Mouse (Mus musculus) urinary bladder, adult 18-20 months (tissue): ENCODE data around the gene Brf1.

Experiments
- DNase-seq, 2 experiments: peaks; one replicate each; pipeline ENCODE4 v3.0.0; 2022; ENCODE audit warnings: low spot score in 2 of 2, mixed read lengths in 2 of 2

Gene Brf1

GRCm38 (mm10) chr12:113000294-113001132, at the start of gene Brf1:
TSS of gene Brf1 (minus strand) at chr12:113000704.
- peak; percentile 94 to 96 for DNase-seq

DNA sequence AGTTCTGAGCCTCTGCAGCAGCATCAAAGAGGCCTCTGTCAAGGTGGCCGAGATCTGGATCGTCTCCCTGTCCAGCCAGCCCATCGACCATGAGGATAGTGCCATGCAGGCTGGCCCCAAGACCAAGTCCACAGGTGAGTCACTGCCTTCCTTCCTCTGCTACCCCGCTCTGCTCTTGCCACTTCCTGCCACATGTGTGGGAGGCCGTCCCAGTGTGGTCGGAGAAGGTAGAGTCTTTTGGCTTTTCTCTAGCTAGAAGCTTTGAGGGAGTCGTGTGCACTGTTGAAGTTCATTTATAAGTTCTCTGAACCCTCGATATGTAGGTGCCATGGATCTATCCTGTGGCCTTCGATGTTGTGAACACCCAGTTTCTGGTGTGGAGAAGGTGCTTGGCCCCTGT, 49.3 kb upstream of the Brf1 start:
- no peak for DNase-seq

DNA sequence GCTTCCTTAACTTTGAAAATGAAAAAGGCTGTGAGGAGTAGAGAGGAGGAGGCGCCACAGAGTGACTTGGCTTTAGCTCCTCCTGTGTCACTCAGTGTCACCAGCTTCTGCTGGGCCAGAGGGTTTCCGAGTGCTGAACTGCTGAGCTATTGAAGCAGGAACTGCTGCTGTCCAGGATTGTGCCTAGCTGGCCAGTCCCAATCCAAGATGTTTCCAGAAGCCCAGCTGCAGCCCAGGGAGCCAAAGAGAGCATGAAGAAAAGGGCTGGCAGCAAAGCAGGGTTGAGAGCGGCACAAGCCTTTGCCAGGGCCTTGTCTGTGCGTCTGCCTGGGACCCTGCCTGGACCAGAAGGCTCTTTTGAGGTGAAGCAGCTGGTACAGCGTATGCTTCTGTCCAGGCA, 47.6 kb upstream of the Brf1 start:
- DNase-seq, result no peak

GRCm38 (mm10) chr12:113046861-113047260, 46.4 kb upstream of the Brf1 start:
- DNase-seq, result no peak

DNA sequence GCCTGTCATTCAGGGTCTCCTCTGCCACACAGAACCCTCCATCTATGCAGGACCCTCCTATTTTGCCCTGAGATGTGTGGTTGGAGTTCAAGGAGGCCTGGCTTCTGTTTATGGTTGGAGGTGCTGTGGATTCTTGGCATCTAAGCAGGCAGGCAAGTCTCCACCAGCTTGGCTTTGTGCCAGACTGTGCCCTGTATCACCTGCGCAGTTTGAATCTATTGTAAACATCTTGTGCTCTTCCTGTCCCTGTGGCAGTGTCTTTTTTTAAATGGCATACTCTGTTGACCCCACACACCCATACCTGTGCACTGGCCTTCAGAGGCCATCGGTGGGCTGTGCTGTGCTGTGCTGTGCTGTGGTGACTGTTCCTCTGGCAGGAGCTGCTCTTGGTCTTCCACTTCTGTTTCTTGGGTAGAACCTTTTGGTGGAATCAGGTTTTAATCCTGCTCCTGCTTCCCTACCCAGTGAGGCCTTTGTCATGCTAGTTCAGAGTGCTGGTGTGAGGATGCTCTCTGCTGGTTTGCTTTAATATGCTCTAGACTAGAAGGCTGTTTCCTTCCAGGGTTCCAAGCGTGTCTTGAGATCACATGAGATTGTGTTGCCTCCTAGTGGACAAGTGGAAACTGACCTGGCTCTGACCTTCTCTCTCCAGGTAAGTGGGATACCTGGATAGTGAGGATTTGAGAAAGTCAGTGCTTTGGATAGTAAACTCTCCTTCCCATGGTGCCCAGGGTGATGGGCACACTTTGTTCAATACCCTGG, 44.6 kb upstream of the Brf1 start:
- peak in 1 of 2 experiments; percentile 33 for DNase-seq

- DNase-seq, result no peak
Observed at GRCm38 (mm10) chr12:113042543-113042942, 42.0 kb upstream of the Brf1 start.

- no peak for DNase-seq
Observed at GRCm38 (mm10) chr12:113041481-113042439, 41.3 kb upstream of the Brf1 start.

- no peak for DNase-seq
Observed at GRCm38 (mm10) chr12:113038414-113038813, 37.9 kb upstream of the Brf1 start.

DNA sequence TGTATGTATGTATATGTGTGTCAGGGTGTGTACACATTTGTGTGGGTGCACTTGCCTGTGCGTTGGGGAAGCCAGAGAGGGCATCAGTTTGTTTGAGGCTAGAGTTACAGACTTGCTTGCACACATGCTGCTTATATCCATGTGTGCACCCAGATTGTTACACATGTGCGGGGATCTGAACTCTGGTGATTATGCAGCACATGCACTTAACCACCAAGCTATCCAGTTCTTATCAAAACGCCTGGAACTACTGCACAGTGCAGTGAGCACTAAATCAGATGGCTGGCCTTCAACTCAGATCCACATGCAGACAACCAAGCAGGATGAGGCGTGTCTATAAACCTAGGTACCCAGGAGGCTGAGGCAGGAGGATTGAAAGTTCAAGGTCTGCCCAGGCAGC, 36.5 kb upstream of the Brf1 start:
- no peak for DNase-seq

- no peak for DNase-seq
Observed at GRCm38 (mm10) chr12:113035093-113035492, 34.6 kb upstream of the Brf1 start.

DNA sequence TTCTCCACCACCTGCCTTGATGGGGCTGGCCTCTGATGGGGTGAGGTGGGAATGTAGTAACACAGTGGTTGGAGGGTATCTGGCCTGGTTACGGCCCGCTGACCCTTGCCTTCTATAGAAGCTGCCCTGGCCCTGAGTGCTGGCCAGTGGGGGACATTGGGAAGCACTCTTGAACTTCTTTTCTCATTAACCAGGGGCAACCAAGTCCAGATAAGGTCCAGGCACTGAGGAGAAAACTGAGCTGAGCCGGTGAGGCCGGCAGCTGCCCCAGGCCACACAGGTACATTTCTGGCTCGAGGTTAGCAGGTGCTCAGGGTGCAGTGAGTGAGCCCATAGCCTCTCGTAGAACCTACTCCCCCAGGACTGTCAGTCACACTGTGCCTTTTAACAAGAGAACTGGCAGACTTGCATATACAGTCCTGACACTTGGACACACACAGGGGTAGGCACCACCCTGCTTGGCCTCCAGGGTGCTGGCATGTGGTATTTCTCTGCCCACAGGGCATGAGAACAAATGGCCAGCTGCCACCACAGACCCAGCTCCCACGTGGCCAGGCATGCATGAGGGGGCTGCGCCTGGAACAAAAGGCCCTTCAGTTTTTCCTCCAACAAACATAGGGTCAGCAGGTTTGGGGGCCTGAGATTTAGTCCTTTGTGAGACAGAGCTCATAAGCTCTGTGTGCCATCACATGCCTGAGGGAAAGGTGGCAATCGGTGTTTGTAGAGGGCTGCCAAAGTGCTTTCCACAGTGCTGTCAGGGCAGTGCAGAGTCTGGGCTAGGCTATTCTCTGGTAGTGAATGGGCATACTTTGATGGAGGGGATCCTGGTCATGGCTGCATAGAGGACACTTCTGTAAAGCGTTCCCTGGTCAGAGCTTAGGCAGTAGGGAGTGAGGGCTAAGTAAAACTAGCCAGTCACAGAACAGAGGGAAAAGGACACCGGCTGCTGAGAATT, 32.1 kb upstream of the Brf1 start:
- no peak for DNase-seq

DNA sequence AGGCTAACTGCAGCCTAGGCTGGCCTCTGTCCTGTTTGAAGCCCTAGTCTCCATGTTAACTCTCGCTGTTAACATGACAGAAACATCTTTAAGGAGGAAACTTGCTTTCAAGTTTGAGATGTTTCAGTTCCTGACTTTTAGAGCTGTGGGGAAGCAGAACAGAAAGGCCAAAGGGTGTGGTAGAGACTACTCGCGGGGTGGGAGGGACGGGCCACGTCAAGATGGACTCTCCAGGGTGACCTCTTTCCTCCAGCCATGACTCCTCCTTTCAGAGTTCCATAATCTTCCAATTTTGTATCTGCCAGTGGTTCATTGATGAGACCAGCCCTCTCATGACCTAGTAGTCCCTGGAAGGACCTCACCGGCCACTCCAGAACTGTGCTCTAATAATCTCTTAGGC, 30.9 kb upstream of the Brf1 start:
- no peak for DNase-seq

DNA sequence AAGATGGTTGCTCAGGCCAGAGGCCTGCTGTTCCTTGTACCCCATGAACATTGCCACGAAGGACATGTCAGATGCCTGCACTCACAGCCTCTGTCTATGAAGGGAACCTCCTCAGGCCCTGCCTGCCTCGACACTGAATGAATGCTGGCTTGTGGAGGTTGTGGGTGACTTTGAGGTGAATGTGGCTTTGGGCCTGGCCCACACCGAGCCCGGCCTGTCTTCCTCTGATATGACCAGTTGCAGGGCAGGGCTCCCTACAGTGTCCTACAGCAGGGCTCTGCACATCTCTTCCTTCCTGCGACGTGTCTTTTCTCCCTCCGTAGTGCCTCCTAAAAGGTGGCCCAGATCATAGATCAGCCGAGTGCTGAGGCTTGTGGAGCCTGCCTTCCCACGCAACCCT, 30.5 kb upstream of the Brf1 start:
- DNase-seq, result no peak

- no peak for DNase-seq
Observed at GRCm38 (mm10) chr12:113030046-113030445, 29.5 kb upstream of the Brf1 start.

DNA sequence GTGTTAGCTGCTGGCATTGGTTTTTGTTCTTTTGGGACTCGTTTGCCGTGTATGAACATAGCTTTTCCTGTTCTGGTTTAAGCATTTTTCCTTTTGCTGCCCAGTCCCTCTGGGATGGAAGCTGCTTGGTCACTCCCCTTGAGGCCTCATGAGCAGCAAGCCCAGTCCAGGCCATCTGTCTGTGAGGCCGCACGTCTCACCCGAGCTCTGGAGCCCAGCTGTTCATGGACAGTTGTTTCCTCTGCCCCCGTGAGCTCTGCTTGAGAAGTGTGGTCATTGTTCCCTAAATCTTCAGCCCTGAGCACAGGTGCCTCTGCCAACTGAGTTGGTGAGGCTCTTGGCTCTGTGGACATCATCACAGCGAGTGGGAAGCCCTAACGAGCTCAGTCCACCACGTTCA, 28.4 kb upstream of the Brf1 start:
- no peak for DNase-seq

GRCm38 (mm10) chr12:113028067-113028466, 27.6 kb upstream of the Brf1 start:
- DNase-seq, result no peak

GRCm38 (mm10) chr12:113027495-113027894, 27.0 kb upstream of the Brf1 start:
- DNase-seq, result no peak

DNA sequence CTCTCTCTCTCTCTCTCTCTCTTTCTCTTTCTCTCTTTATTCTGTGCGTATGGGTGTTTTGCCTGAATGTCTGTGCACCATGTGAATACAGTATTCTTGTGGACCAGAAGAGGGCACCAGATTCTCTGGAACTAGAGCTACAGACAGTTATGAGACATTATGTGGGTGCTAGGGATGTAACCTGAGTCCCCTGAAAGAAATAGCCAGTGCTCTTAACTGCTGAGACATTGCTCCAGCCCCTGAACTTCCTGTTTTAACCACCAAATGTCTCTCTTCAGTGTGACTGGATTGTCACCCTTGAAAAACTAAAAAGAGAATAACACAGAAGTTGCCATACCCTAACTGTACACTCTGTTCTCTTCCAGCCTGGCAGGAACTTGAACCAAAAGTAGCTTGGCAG, 26.1 kb upstream of the Brf1 start:
- no peak for DNase-seq

DNA sequence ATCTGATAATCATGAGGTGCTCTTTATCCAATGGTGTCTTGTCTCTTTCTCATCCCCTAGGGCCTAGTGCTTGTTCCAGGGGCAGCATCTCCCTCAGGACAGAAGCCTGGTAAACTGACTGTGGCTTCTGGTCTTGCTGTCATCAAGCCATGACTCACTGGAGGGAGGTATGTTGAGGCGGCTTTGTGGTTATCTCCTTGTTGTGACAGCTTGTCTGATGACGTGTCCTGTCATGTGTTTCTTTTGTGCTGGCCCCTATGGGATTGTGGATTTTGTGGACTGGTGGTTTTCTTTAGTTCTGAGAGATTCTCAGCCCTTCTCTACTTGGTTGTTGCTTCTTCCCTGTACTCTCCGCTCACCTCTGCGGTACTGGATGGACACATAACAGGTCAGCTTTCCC, 22.6 kb upstream of the Brf1 start:
- no peak for DNase-seq

GRCm38 (mm10) chr12:113021488-113021887, 21.0 kb upstream of the Brf1 start:
- DNase-seq, result no peak

DNA sequence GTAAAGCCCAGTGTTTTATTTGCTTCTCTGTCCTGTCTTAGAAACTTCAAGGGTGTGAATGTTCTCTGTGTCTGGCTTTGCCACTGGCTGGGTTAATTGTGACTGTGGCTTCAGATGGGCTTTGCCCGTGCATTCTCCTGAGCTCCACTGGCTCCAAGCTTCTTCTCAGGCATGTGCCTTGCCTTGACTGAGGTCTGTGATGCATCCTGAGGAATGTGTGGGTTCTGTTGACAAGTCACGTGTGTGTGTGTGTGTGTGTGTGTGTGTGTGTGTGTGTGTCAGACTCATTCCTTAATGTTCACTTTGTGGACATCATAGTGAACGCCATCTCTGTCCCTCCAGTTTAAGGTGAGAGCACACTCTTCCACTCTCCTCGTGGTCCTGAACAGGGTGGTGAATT, 18.3 kb upstream of the Brf1 start:
- DNase-seq, result no peak
